Mouse (Mus musculus): ENCODE measurements at regions not wholly inside any gene's neighbourhood (a gene's known extent, or its start where the extent isn't known, plus 50 kb on each side); places are given as distances from the start of the nearest gene placed in this dataset.

GRCm38 (mm10) chr19:60032667-60033066 is 89.2 kb upstream of the Rab11fip2 start:
- DNase-seq (ENCODE audit: low spot score in 2 of 2) = no peak

- no peak for DNase-seq (ENCODE audit: low spot score in 2 of 2)
Observed at GRCm38 (mm10) chr19:60030212-60030788, 86.8 kb upstream of the Rab11fip2 start.

- DNase-seq (ENCODE audit: low spot score in 2 of 2) = no peak
Observed at GRCm38 (mm10) chr19:60029720-60030119, 86.3 kb upstream of the Rab11fip2 start.

- DNase-seq (ENCODE audit: low spot score in 2 of 2) = no peak
Observed at GRCm38 (mm10) chr19:60015614-60016300, 72.3 kb upstream of the Rab11fip2 start.

GRCm38 (mm10) chr19:59995557-59995956 is 52.1 kb upstream of the Rab11fip2 start:
- no peak for DNase-seq (ENCODE audit: low spot score in 2 of 2)

All from frontal cortex, postnatal 36 days (tissue).